Mouse (Mus musculus) lung, adult 2 months (tissue): ENCODE results near the gene Gfra4.

Source experiments
- CTCF ChIP-seq: fragments of 200-500 bp; IDR thresholded peaks from 2 replicates; pipeline ENCODE4 v1.5.1; 2011; ENCODE audit warnings: mild to moderate bottlenecking, low read length, control low read depth; ENCODE audit not compliant: insufficient read depth
- POLR2A ChIP-seq: fragments of 200-500 bp; IDR thresholded peaks from 2 replicates; pipeline ENCODE4 v1.6.1; 2011; ENCODE audit warnings: low read depth, mild to moderate bottlenecking, control low read depth, low read length, borderline replicate concordance; ENCODE audit errors: extremely low read depth

DNA sequence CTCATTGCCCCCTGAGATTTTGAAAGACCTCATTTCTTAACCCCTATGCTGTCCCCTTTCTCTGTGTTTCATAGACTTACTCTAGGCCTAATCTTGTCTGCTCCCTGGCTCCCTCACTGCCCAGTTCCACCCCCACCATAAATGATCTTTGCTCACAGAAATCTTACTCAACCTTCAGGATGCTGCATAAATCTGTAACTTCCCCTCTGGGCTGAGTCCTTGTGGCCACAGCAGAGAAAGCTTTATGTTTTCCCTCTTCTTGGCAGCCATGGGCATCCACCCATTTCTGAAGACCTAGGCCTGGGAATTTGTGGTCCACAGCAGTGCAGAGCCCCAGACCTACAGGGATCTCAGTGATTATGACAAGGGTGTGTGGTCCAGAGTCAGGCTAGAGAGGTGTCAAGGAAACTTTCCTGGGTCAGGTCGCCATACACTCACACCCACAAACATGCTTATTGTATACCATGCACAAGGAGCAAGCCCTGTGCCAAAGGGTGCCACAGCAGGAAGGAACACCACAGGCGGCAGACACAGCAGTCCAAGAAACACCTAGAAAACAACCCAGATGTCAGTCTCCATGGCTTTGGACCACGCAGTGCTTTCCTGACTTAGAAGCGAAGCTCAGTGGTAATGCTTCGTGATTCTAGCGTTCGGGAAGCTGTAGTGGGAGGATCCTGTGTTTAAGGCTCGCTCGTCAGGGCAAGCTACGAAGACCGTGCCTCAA, 43.9 kb upstream of the Gfra4 start, which contains the start of gene Siglec1:
- no peak for TF ChIP-seq CTCF
- TF ChIP-seq POLR2A, result no peak
